Mouse (Mus musculus): Measurements from ENCODE around the gene Arfgef2. TPM values are rescaled to one million over a fixed set of nuclear protein-coding genes. Genes with fewer than 3 reads are reported as not detected.

The Arfgef2 gene
- total RNA-seq (2023) = 10 to 100 TPM; 34.8 to 35.7 TPM

GRCm38 (mm10) chr2:166805250-166806172 is at the start of gene Arfgef2:
TSS of gene Arfgef2 (plus strand) at chr2:166805588.

DNA sequence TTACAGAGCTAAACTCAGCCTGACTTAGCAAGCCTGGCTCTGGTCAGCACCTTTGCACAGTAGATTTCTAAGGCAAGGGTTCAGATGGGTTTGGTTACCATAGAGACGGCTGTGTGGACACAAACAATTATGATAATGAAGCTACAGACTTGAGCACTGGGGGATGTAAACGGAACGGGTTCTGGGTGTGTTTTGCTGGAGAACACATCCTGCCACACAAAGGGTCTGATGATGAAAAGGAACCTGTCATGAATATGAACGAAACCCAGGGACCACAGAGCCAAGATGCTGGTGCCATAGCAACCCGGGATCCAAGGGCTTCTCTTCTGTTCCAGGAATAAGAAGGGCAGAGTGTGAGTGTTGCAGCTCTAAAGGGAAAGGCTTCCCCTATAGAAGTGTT is 13.0 kb upstream of the Arfgef2 start, which contains the start of gene Trp53rkb:
Gene Trp53rkb, plus strand, starts transcription at position 177 of the 400 bp plus-strand sequence.

DNA sequence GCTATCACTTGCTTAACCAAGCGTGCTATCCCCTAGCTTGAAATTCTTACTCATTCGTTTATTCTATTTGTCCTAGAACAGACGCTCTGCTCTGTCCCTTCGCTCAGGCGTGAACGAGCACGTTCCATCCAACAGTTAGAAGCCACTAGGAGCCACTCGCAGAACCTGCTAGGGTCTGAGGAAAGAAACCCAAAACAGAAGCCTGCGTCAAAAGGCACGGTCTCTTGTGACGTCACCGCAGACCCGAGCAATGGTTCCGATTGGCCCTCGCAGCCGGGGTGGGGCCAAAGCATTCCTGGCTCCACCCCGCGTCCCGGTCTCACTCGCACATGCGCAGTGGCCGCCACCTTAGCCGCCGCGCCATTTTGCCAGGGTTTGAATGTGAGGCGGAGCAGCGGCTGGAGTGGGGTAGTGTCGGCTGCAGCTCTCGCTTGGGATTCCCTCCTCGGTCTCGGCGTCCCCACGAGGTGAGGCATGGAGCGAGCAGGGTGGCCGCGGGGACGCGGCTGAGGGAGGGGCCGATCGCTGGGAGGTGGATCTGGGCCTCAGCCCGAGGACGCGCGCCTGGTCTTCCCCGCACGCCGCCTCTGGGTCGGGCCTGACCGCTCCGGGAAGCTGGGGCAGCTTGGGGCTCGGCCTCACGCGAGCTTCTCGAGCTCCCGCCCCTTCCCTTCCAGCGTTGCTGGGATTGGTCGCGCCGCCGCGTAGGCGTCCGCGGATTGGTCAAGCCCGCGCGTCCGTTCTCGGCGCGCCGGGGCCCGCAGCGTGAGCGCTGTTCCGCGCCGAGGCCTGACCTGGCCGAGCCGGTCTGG is 100.5 kb downstream of the Arfgef2 start, which contains the start of gene Cse1l:
Gene Cse1l, plus strand, starts transcription at position 330 of the 812 bp plus-strand sequence.

Other genes with a start within 250 kb of the Arfgef2 start
- 100 to 1,000 TPM; 171 to 190 TPM for gene Prex1, start 91.8 kb upstream of the Arfgef2 start, total RNA-seq (2023)
- 1 to 10 TPM; 2.0 to 3.8 TPM for gene Trp53rkb, start 13.1 kb upstream of the Arfgef2 start, total RNA-seq (2023)
- 10 to 100 TPM; 38.0 to 39.7 TPM for gene Cse1l, start 100.5 kb downstream of the Arfgef2 start, total RNA-seq (2023)
- gene Stau1, start 190.7 kb downstream of the Arfgef2 start, total RNA-seq (2023) = 10 to 100 TPM; 35.4 to 42.7 TPM
- gene Ddx27, start 209.6 kb downstream of the Arfgef2 start, total RNA-seq (2023) = 10 to 100 TPM; 26.4 to 31.0 TPM

All from neutrophil, adult 83 days (primary cell).